In genomic region chr12:3560596-3560995, GRCm38 (mm10) we compare ENCODE assay signal across 9 mouse cellular contexts. TPM values are rescaled to one million over a fixed set of nuclear protein-coding genes. Genes with fewer than 3 reads are reported as not detected.
DNase-seq lines count a peak whose midpoint lies in the region; ATAC-seq lines count a peak whose summit lies in the region.
"Had no signal": no experiment of that assay in that cellular context is flagged by ENCODE, and none has a peak within 500 bp of the region (broad histone marks: within the 10 kb centered on the region; RNA-seq: fewer than 3 reads in every experiment).

No protein-coding gene starts in this region.

- DNase-seq in midbrain, embryonic 11.5 days (ENCODE audit: low spot score, missing footprints): no peak
- peak; percentile 78 for DNase-seq in adipocyte (ENCODE audit: low spot score)
- DNase-seq in gastrocnemius, postnatal 25 days: peak; percentile 16
- peak; percentile 68 to 79 for DNase-seq in kidney, postnatal 36 days
- peak; percentile 76 for DNase-seq in lung, postnatal 10 days
- DNase-seq in spleen, postnatal 14 days (ENCODE audit: low spot score in 2 of 2): peak; percentile 11 to 54

- no peak overlapping the region for H3K27ac ChIP-seq in midbrain, embryonic 13.5 days
- H3K27ac ChIP-seq in midbrain, embryonic 11.5 days (ENCODE audit: low read depth, low read length): no peak overlapping the region

- no peaks in the 10 kb centered on the region for H3K9me3 ChIP-seq in midbrain, embryonic 13.5 days
- no peaks in the 10 kb centered on the region for H3K9me3 ChIP-seq in midbrain, embryonic 11.5 days (ENCODE audit: control insufficient read depth, low read length)

- ATAC-seq in midbrain, embryonic 13.5 days: 0 out of 2 replicates have a peak, but pooled peaks have one; percentile 62
- ATAC-seq in midbrain, embryonic 11.5 days (ENCODE audit: low FRiP score): no peak
- no peak for ATAC-seq in monocyte, adult 5-6 weeks (replicated peaks; ENCODE audit: insufficient number of reproducible peaks, low FRiP score, low TSS enrichment, poor library complexity, severe bottlenecking)

- H3K4me1 ChIP-seq in midbrain, embryonic 13.5 days (replicated peaks): no peaks in the 10 kb centered on the region
- no peaks in the 10 kb centered on the region for H3K4me1 ChIP-seq in midbrain, embryonic 11.5 days (ENCODE audit: control insufficient read depth, insufficient read depth, low read length)

- WGBS in midbrain, embryonic 13.5 days: 30% methylated on average over 1 of the region's 1 CpGs
- WGBS in midbrain, embryonic 11.5 days: 30% methylated on average over 1 of the region's 1 CpGs

- no peaks in the 10 kb centered on the region for H3K27me3 ChIP-seq in midbrain, embryonic 13.5 days
- H3K27me3 ChIP-seq in midbrain, embryonic 11.5 days (ENCODE audit: control insufficient read depth, insufficient read depth, low read length): no peaks in the 10 kb centered on the region

- H3K9ac ChIP-seq in midbrain, embryonic 13.5 days (replicated peaks): no peak overlapping the region
- no peak overlapping the region for H3K9ac ChIP-seq in midbrain, embryonic 11.5 days (ENCODE audit: low read length)

- no peak overlapping the region for H3K4me3 ChIP-seq in midbrain, embryonic 13.5 days (replicated peaks)
- no peak overlapping the region for H3K4me3 ChIP-seq in midbrain, embryonic 11.5 days (ENCODE audit: low read depth, low read length)
- H3K4me3 ChIP-seq: erythroblast, embryonic 14.5 days had no signal

- H3K36me3 ChIP-seq in midbrain, embryonic 13.5 days: no peaks in the 10 kb centered on the region
- H3K36me3 ChIP-seq in midbrain, embryonic 11.5 days (ENCODE audit: control insufficient read depth, insufficient read depth, low read length): no peaks in the 10 kb centered on the region

- no peak overlapping the region for H3K4me2 ChIP-seq in midbrain, embryonic 13.5 days (replicated peaks)
- H3K4me2 ChIP-seq in midbrain, embryonic 11.5 days: no peak overlapping the region

RNA-seq across cellular contexts. Expression of gene Dtnb, which starts 11.6 kb away (rescaled TPM):
- 28.9 and 34.6 TPM in 2 replicates for polyA plus RNA-seq in midbrain, embryonic 13.5 days (2015; fragmentation: Nextera tagmentation; extraction: Ambion mirVana)
- polyA plus RNA-seq in midbrain, embryonic 11.5 days (2014; fragmentation: Nextera tagmentation; extraction: Ambion mirVana): 30.1 and 33.0 TPM in 2 replicates
- 1 to 10 TPM; 2.0 to 5.4 TPM for total RNA-seq in gastrocnemius, postnatal 25 days (2021)
- total RNA-seq in monocyte, adult 5-6 weeks (2017): 16.8 to 22.1 TPM (median 18.3 TPM) in 3 replicates
